Mouse (Mus musculus): ENCODE measurements at regions not wholly inside any gene's neighbourhood (a gene's known extent, or its start where the extent isn't known, plus 50 kb on each side); places are given as distances from the start of the nearest gene placed in this dataset.

DNA sequence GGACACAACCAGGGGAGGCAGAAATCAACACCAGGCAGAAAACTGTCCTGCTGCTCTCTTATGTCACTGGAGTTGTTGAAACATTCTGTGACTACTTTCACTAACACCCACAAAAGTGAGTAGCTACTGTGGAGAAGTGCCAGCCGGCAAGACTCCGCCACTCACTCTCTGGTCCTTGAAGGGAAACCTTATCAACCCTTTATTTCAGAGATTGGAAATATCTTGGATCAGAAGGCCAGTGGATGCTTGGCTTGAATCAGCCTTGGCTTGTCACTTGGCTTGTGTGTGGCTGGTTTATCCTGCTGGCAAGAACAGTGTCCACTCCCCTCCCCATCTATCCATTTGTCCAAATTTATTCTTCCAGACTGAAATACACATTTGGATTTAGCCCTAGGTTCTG is 335.3 kb upstream of the Tbx3 start:
- no peaks in the 10 kb centered on the region for H3K36me3 ChIP-seq (ENCODE audit: control insufficient read depth, insufficient read depth, low read length)
- H3K4me2 ChIP-seq (ENCODE audit: low read depth) = no peak overlapping the region
- no peak overlapping the region for H3K27ac ChIP-seq (ENCODE audit: low read depth, low read length)
- no peak for ATAC-seq (ENCODE audit: insufficient read depth, low FRiP score, low TSS enrichment)
- DNase-seq (ENCODE audit: low spot score) = no peak
- H3K27me3 ChIP-seq (ENCODE audit: control insufficient read depth, insufficient read depth, low read length) = no peaks in the 10 kb centered on the region
- 100% methylated on average over 2 of the region's 2 CpGs for WGBS
- H3K9ac ChIP-seq (ENCODE audit: low read length) = no peak overlapping the region
- H3K4me1 ChIP-seq (ENCODE audit: control insufficient read depth, insufficient read depth, low read length) = no peaks in the 10 kb centered on the region
- H3K4me3 ChIP-seq (ENCODE audit: low read depth, low read length) = no peak overlapping the region
- H3K9me3 ChIP-seq (ENCODE audit: control insufficient read depth, low read length) = no peaks in the 10 kb centered on the region

DNA sequence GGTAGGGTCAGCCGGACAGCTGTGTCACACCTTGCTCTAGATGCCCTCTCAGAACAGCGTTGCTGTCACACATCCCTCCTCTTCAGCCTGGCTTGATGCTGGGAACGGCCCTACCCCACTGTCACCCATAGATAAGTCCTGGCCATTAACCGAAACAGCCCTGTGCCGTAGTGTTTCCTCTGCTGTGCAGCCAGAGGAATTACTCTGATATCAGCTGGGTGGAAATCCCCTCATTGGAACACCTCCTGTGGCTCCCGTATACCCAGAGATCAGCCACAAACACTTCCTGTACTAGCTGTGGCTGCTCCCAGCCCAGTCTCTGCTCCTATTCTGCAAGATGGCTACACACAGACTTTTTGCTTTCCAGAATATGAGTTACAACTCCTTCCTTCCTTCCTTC is 334.5 kb upstream of the Tbx3 start:
- no peaks in the 10 kb centered on the region for H3K27me3 ChIP-seq (ENCODE audit: control insufficient read depth, insufficient read depth, low read length)
- H3K4me1 ChIP-seq (ENCODE audit: control insufficient read depth, insufficient read depth, low read length) = no peaks in the 10 kb centered on the region
- H3K36me3 ChIP-seq (ENCODE audit: control insufficient read depth, insufficient read depth, low read length) = no peaks in the 10 kb centered on the region
- ATAC-seq (ENCODE audit: insufficient read depth, low FRiP score, low TSS enrichment) (no peak), DNase-seq (ENCODE audit: low spot score) (no peak)
- H3K4me2 ChIP-seq (ENCODE audit: low read depth) = no peak overlapping the region
- H3K27ac ChIP-seq (ENCODE audit: low read depth, low read length) = no peak overlapping the region
- no peak overlapping the region for H3K4me3 ChIP-seq (ENCODE audit: low read depth, low read length)
- no peaks in the 10 kb centered on the region for H3K9me3 ChIP-seq (ENCODE audit: control insufficient read depth, low read length)
- whole genome bisulfite sequencing = 79% methylated on average over 6 of the region's 6 CpGs
- no peak overlapping the region for H3K9ac ChIP-seq (ENCODE audit: low read length)

DNA sequence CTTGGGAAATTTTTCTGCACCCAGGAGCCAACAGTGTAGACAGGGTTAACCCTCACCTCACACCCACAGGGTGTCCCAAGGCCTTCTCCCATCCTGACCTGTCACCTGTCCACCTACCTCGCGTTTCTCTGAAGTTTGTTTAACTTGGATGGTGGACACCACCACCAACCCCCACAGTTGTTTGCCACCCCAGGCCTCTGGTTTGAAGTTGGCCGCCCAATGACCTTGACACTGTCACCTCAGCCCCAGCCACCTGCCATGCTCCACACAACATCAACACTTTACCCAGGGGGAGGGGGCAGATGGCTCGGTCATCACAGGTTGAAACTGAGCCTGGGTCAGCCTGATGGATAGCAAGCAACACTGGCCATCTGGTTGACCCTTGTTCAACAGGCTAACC is 332.7 kb upstream of the Tbx3 start:
- Histone ChIP-seq H3K4me1 (ENCODE audit: control insufficient read depth, insufficient read depth, low read length) (no peaks in the 10 kb centered on the region), H3K9me3 (ENCODE audit: control insufficient read depth, low read length) (no peaks in the 10 kb centered on the region), H3K36me3 (ENCODE audit: control insufficient read depth, insufficient read depth, low read length) (no peaks in the 10 kb centered on the region), H3K4me3 (ENCODE audit: low read depth, low read length) (no peak overlapping the region), H3K27ac (ENCODE audit: low read depth, low read length) (no peak overlapping the region), H3K9ac (ENCODE audit: low read length) (no peak overlapping the region), H3K27me3 (ENCODE audit: control insufficient read depth, insufficient read depth, low read length) (no peaks in the 10 kb centered on the region), H3K4me2 (ENCODE audit: low read depth) (no peak overlapping the region)
- ATAC-seq (ENCODE audit: insufficient read depth, low FRiP score, low TSS enrichment) = no peak
- DNase-seq (ENCODE audit: low spot score) = no peak
- 82% methylated on average over 4 of the region's 4 CpGs for WGBS

DNA sequence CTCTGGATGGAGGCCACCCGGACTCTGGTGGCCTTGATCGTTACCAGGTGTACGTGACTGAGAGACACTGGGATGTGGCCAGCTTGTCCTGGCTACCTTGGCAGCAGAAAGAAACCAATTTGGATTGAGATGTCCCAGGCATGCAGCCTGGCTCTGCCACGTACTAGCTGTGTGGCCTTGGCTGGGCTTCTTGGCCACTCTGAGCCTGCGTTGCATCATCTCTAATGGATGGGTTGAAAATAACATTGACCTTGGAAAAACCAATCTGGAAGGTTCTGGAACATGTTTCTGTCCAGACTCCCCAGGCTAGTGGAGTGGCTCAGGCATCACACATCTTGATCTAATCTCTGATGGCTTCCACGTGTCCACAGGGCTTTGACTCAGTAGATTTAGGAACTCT is 331.8 kb upstream of the Tbx3 start:
- ATAC-seq (ENCODE audit: insufficient read depth, low FRiP score, low TSS enrichment) = no peak
- 93% methylated on average over 6 of the region's 6 CpGs for WGBS

DNA sequence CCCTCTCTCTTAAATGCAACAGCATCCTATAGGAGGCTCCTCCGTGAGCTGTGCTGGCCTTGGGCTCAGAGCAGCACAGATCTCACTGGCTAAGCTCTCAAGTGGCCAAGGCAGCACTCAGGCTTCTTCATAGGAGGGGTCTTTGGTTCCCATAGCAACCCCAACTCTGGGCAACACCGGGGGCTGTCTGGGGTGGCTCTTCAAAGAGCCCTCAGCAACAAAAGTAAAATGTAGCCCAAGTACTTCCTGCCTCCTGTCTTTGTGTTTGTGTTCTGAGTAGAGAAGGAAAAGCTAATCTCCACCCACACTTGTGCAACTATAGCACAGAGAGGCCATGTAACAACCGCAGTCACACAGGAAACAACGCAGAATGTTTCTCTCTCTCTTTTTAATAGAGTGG is 322.2 kb upstream of the Tbx3 start:
- Histone ChIP-seq H3K36me3 (ENCODE audit: control insufficient read depth, insufficient read depth, low read length) (no peaks in the 10 kb centered on the region), H3K4me1 (ENCODE audit: control insufficient read depth, insufficient read depth, low read length) (no peaks in the 10 kb centered on the region), H3K4me2 (ENCODE audit: low read depth) (no peak overlapping the region), H3K27ac (ENCODE audit: low read depth, low read length) (no peak overlapping the region), H3K9ac (ENCODE audit: low read length) (no peak overlapping the region), H3K4me3 (ENCODE audit: low read depth, low read length) (no peak overlapping the region), H3K9me3 (ENCODE audit: control insufficient read depth, low read length) (no peaks in the 10 kb centered on the region), H3K27me3 (ENCODE audit: control insufficient read depth, insufficient read depth, low read length) (no peaks in the 10 kb centered on the region)
- DNase-seq (ENCODE audit: low spot score) (no peak), ATAC-seq (ENCODE audit: insufficient read depth, low FRiP score, low TSS enrichment) (no peak)
- WGBS = 47% methylated on average over 4 of the region's 4 CpGs

More for the DNA sequence above, 331.8 kb upstream of the Tbx3 start:
- Histone ChIP-seq H3K4me3 (ENCODE audit: low read depth, low read length) (no peak overlapping the region), H3K27ac (ENCODE audit: low read depth, low read length) (no peak overlapping the region), H3K9ac (ENCODE audit: low read length) (no peak overlapping the region), H3K36me3 (ENCODE audit: control insufficient read depth, insufficient read depth, low read length) (no peaks in the 10 kb centered on the region), H3K9me3 (ENCODE audit: control insufficient read depth, low read length) (no peaks in the 10 kb centered on the region), H3K27me3 (ENCODE audit: control insufficient read depth, insufficient read depth, low read length) (no peaks in the 10 kb centered on the region), H3K4me2 (ENCODE audit: low read depth) (no peak overlapping the region), H3K4me1 (ENCODE audit: control insufficient read depth, insufficient read depth, low read length) (no peaks in the 10 kb centered on the region)
- DNase-seq (ENCODE audit: low spot score) = no peak

DNA sequence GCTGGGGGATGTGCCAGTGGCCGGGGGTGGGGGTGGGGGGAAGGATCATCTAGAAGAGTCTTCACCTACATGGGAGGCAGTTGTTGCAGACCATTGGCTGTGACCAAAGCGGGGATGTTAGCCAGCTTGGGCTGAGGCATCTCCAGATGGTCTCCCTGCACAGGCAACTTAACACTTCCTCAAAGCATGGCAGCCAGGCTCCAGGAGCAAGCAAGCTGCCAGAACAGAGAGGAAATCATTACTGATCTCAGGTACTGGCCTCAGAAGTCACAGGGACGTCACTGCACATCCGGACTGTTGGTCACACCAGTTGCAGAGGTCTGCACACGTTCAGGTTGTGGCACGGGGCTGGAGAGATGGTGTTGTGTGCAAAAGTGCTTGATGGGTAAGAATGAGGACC is 321.1 kb upstream of the Tbx3 start:
- DNase-seq (ENCODE audit: low spot score) (no peak), ATAC-seq (ENCODE audit: insufficient read depth, low FRiP score, low TSS enrichment) (no peak)
- H3K9me3 ChIP-seq (ENCODE audit: control insufficient read depth, low read length) = no peaks in the 10 kb centered on the region
- no peaks in the 10 kb centered on the region for H3K36me3 ChIP-seq (ENCODE audit: control insufficient read depth, insufficient read depth, low read length)
- WGBS = 87% methylated on average over 6 of the region's 6 CpGs
- H3K9ac ChIP-seq (ENCODE audit: low read length) = no peak overlapping the region
- no peaks in the 10 kb centered on the region for H3K27me3 ChIP-seq (ENCODE audit: control insufficient read depth, insufficient read depth, low read length)
- H3K4me2 ChIP-seq (ENCODE audit: low read depth) = no peak overlapping the region
- no peaks in the 10 kb centered on the region for H3K4me1 ChIP-seq (ENCODE audit: control insufficient read depth, insufficient read depth, low read length)
- H3K4me3 ChIP-seq (ENCODE audit: low read depth, low read length) = no peak overlapping the region
- no peak overlapping the region for H3K27ac ChIP-seq (ENCODE audit: low read depth, low read length)

DNA sequence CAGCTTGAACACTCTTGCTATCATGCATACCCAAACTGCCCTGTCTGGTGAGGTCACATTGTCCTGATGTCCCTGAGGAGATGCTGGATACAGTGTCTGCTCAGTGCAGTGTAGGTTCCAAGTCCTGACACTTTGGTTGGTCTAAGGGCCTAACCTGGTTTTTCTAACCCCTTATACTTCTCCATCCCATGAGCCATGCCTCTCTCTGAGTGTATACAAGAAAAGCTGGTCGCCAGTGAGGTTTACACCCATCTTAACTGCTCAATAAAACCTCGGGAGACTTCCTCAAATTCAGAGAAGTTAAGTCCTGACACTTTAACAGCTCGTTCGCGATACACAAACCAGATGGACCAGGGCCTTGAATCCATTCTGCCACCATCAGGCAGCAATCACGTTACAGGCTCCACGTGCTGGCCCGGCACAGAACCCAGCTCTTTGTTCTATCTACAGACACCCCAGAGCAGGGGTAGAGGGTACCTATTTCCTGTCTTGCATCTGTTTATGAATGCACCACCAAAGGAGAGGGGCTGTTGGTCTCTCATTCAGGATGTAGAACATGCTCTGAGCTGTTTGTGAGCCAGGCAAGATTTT is 320.0 kb upstream of the Tbx3 start:
- WGBS = 52% methylated on average over 8 of the region's 8 CpGs
- Histone ChIP-seq H3K4me2 (ENCODE audit: low read depth) (no peak overlapping the region), H3K9me3 (ENCODE audit: control insufficient read depth, low read length) (no peaks in the 10 kb centered on the region), H3K36me3 (ENCODE audit: control insufficient read depth, insufficient read depth, low read length) (no peaks in the 10 kb centered on the region), H3K27me3 (ENCODE audit: control insufficient read depth, insufficient read depth, low read length) (no peaks in the 10 kb centered on the region), H3K27ac (ENCODE audit: low read depth, low read length) (no peak overlapping the region), H3K4me1 (ENCODE audit: control insufficient read depth, insufficient read depth, low read length) (no peaks in the 10 kb centered on the region), H3K4me3 (ENCODE audit: low read depth, low read length) (no peak overlapping the region), H3K9ac (ENCODE audit: low read length) (no peak overlapping the region)
- DNase-seq (ENCODE audit: low spot score) (no peak), ATAC-seq (ENCODE audit: insufficient read depth, low FRiP score, low TSS enrichment) (no peak)

DNA sequence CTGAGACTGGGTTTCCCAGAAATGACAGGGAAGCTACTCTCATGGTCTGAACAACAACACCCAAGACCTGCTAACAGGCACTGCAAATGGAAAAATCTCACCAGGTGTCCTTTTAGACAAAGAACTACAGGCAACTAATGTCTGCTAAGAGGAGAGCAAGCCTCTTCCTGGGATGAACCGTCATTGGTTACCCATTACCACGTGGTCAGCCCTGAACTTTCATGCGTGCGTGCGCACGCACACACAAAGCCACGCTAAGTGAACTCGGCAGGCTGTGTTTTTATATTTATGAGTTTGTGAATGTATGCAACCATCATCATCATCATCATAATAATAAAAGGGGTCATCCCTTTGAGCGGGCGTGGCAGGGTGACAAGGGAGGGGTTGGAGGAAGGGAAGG is 315.0 kb upstream of the Tbx3 start:
- no peaks in the 10 kb centered on the region for H3K36me3 ChIP-seq (ENCODE audit: control insufficient read depth, insufficient read depth, low read length)
- no peak overlapping the region for H3K9ac ChIP-seq (ENCODE audit: low read length)
- no peak overlapping the region for H3K4me3 ChIP-seq (ENCODE audit: low read depth, low read length)
- 86% methylated on average over 10 of the region's 10 CpGs for WGBS
- no peak overlapping the region for H3K4me2 ChIP-seq (ENCODE audit: low read depth)
- no peaks in the 10 kb centered on the region for H3K9me3 ChIP-seq (ENCODE audit: control insufficient read depth, low read length)
- H3K27me3 ChIP-seq (ENCODE audit: control insufficient read depth, insufficient read depth, low read length) = no peaks in the 10 kb centered on the region
- no peaks in the 10 kb centered on the region for H3K4me1 ChIP-seq (ENCODE audit: control insufficient read depth, insufficient read depth, low read length)
- DNase-seq (ENCODE audit: low spot score) = no peak
- ATAC-seq (ENCODE audit: insufficient read depth, low FRiP score, low TSS enrichment) = no peak
- no peak overlapping the region for H3K27ac ChIP-seq (ENCODE audit: low read depth, low read length)

DNA sequence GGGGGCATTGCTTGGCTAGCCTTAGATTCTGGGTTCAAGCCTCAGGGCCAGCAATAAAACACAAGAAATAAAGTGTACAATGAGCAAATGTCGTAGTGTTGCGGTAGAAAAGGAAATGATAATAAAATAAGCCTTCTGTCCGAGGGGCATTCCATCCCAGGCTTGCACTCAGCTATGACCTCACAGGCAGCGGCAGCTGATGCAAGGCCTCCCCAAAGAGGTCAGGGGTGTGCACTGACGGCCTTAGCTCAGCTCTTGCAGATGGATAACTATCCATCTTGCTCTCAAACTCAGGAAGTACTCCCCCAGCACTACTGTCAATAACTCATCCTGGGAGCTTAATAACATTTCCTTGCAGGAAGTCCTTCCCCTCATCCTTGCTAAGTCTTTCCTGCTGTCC is 314.4 kb upstream of the Tbx3 start:
- Histone ChIP-seq H3K27ac (ENCODE audit: low read depth, low read length) (no peak overlapping the region), H3K36me3 (ENCODE audit: control insufficient read depth, insufficient read depth, low read length) (no peaks in the 10 kb centered on the region), H3K27me3 (ENCODE audit: control insufficient read depth, insufficient read depth, low read length) (no peaks in the 10 kb centered on the region), H3K4me3 (ENCODE audit: low read depth, low read length) (no peak overlapping the region), H3K9ac (ENCODE audit: low read length) (no peak overlapping the region), H3K4me2 (ENCODE audit: low read depth) (no peak overlapping the region), H3K9me3 (ENCODE audit: control insufficient read depth, low read length) (no peaks in the 10 kb centered on the region), H3K4me1 (ENCODE audit: control insufficient read depth, insufficient read depth, low read length) (no peaks in the 10 kb centered on the region)
- ATAC-seq (ENCODE audit: insufficient read depth, low FRiP score, low TSS enrichment) = no peak
- WGBS = 55% methylated on average over 5 of the region's 5 CpGs
- DNase-seq (ENCODE audit: low spot score) = no peak

Measured in neural tube, embryonic 11.5 days (tissue).